Mouse (Mus musculus) forebrain, embryonic 15.5 days (tissue): ENCODE measurements around the gene Kifc3. TPM values are rescaled to one million over a fixed set of nuclear protein-coding genes. Genes with fewer than 3 reads are reported as not detected.

Experiments used
- ATAC-seq: fragments of 200-750 bp; cut with Nextera tagmentation; replicated peaks from 2 replicates; pipeline ENCODE4 v1.8.0; 2017; ENCODE audit warnings: mild to moderate bottlenecking, moderate TSS enrichment, moderate library complexity
- H3K27ac ChIP-seq: fragments of 300-500 bp; sonication (generic); replicated peaks from 2 replicates; pipeline ENCODE4 v1.5.1; 2015; ENCODE audit warnings: mild to moderate bottlenecking, inconsistent platforms
- H3K27me3 ChIP-seq: fragments of 300-500 bp; sonication (generic); 2 replicates; pipeline ENCODE4 v1.6.1; 2015; ENCODE audit warnings: inconsistent platforms
- H3K36me3 ChIP-seq: fragments of 300-500 bp; sonication (generic); 2 replicates; pipeline ENCODE4 v1.6.1; 2015; ENCODE audit warnings: mild to moderate bottlenecking, inconsistent platforms
- H3K4me1 ChIP-seq: fragments of 300-500 bp; sonication (generic); 2 replicates; pipeline ENCODE4 v1.6.1; 2015; ENCODE audit warnings: inconsistent platforms
- H3K4me2 ChIP-seq: fragments of 300-500 bp; sonication (generic); replicated peaks from 2 replicates; pipeline ENCODE4 v1.6.1; 2015; ENCODE audit warnings: mild to moderate bottlenecking, inconsistent platforms
- H3K4me3 ChIP-seq: fragments of 300-500 bp; sonication (generic); 2 replicates; pipeline ENCODE4 v1.5.1; 2015; ENCODE audit warnings: mild to moderate bottlenecking, inconsistent platforms
- H3K9ac ChIP-seq: fragments of 300-500 bp; sonication (generic); replicated peaks from 2 replicates; pipeline ENCODE4 v1.6.1; 2015; ENCODE audit warnings: mild to moderate bottlenecking, inconsistent platforms
- H3K9me3 ChIP-seq: fragments of 300-500 bp; sonication (generic); 2 replicates; pipeline ENCODE4 v1.6.1; 2016; ENCODE audit warnings: inconsistent platforms
- WGBS: fragments of 180-500 bp; shearing (Covaris S2); methylation state at CpG from one replicate; pipeline ENCODE4 v1.1.7; 2015; ENCODE audit warnings: mixed read lengths; 5-methylcytosine and 5-hydroxymethylcytosine counted together
- polyA plus RNA-seq: library from polyadenylated mRNA; unstranded; fragments of >200 nt; fragmentation: Nextera tagmentation; extraction: Ambion mirVana; gene quantifications from 2 replicates; pipeline ENCODE4 v1.2.1, GENCODE M21; 2015

Kifc3 gene
- polyA plus RNA-seq, 1 experiment from 2014 or later, result 20.7 TPM

- no peaks in the 10 kb centered on the region; the same call in 1 of the 2 replicates for H3K4me1 ChIP-seq
- no peak overlapping the region for H3K4me2 ChIP-seq
- no peak overlapping the region for H3K9ac ChIP-seq
- ATAC-seq, result no peak
- no peak overlapping the region for H3K4me3 ChIP-seq
- no peaks in the 10 kb centered on the region for H3K36me3 ChIP-seq
- H3K27ac ChIP-seq, result no peak overlapping the region
- 91% methylated on average over 5 of the region's 5 CpGs for WGBS
- H3K9me3 ChIP-seq, result no peaks in the 10 kb centered on the region
- H3K27me3 ChIP-seq, result no peaks in the 10 kb centered on the region
Measured at GRCm38 (mm10) chr8:95123455-95123854, 79.2 kb downstream of the Kifc3 start.

- H3K9ac ChIP-seq, result no peak overlapping the region
- H3K36me3 ChIP-seq, result no peaks in the 10 kb centered on the region
- no peak overlapping the region for H3K27ac ChIP-seq
- H3K4me2 ChIP-seq, result no peak overlapping the region
- H3K4me1 ChIP-seq, result no peaks in the 10 kb centered on the region
- no peaks in the 10 kb centered on the region for H3K27me3 ChIP-seq
- H3K4me3 ChIP-seq, result no peak overlapping the region
- peak; percentile 67; the same call in 1 of the 2 replicates for ATAC-seq
- no peaks in the 10 kb centered on the region for H3K9me3 ChIP-seq
- WGBS, result 72% methylated on average over 3 of the region's 3 CpGs
Measured at GRCm38 (mm10) chr8:95113750-95114149, 88.9 kb downstream of the Kifc3 start.

- no peak for ATAC-seq
- WGBS, result 82% methylated on average over 4 of the region's 4 CpGs
- no peak overlapping the region for H3K9ac ChIP-seq
- H3K4me3 ChIP-seq, result no peak overlapping the region
- no peaks in the 10 kb centered on the region for H3K9me3 ChIP-seq
- no peaks in the 10 kb centered on the region for H3K27me3 ChIP-seq
- H3K4me2 ChIP-seq, result no peak overlapping the region
- H3K27ac ChIP-seq, result no peak overlapping the region
- no peaks in the 10 kb centered on the region for H3K4me1 ChIP-seq
- H3K36me3 ChIP-seq, result 0 out of 2 replicates have a peak, but pooled peaks cover 2% of the 10 kb centered on the region
Measured at GRCm38 (mm10) chr8:95113108-95113507, 89.5 kb downstream of the Kifc3 start.

GRCm38 (mm10) chr8:95112594-95112993, 90.0 kb downstream of the Kifc3 start:
- Histone ChIP-seq H3K27ac (no peak overlapping the region), H3K9me3 (no peaks in the 10 kb centered on the region), H3K9ac (no peak overlapping the region), H3K27me3 (no peaks in the 10 kb centered on the region), H3K36me3 (0 out of 2 replicates have a peak, but pooled peaks cover 2% of the 10 kb centered on the region), H3K4me2 (no peak overlapping the region), H3K4me3 (no peak overlapping the region), H3K4me1 (no peaks in the 10 kb centered on the region)
- WGBS, result 83% methylated on average over 3 of the region's 3 CpGs
- no peak for ATAC-seq

GRCm38 (mm10) chr8:95107306-95107705, 95.3 kb downstream of the Kifc3 start:
- no peak for ATAC-seq
- Histone ChIP-seq H3K9ac (no peak overlapping the region), H3K27me3 (no peaks in the 10 kb centered on the region), H3K36me3 (0 out of 2 replicates have a peak, but pooled peaks cover 2% of the 10 kb centered on the region), H3K4me2 (no peak overlapping the region), H3K4me3 (no peak overlapping the region), H3K9me3 (no peaks in the 10 kb centered on the region), H3K4me1 (no peaks in the 10 kb centered on the region), H3K27ac (no peak overlapping the region)
- 81% methylated on average over 13 of the region's 13 CpGs for WGBS

GRCm38 (mm10) chr8:95101972-95102371, 100.6 kb downstream of the Kifc3 start:
- Histone ChIP-seq H3K36me3 (peaks cover 23% of the 10 kb centered on the region), H3K27ac (no peak overlapping the region), H3K9me3 (no peaks in the 10 kb centered on the region), H3K27me3 (no peaks in the 10 kb centered on the region), H3K4me1 (no peaks in the 10 kb centered on the region), H3K4me2 (no peak overlapping the region), H3K4me3 (no peak overlapping the region), H3K9ac (no peak overlapping the region)
- ATAC-seq, result 0 out of 2 replicates have a peak, but pooled peaks have one; percentile 21
- 73% methylated on average over 4 of the region's 4 CpGs for WGBS

- no peaks in the 10 kb centered on the region for H3K9me3 ChIP-seq
- H3K27me3 ChIP-seq, result no peaks in the 10 kb centered on the region
- peaks cover 40% of the 10 kb centered on the region for H3K36me3 ChIP-seq
- WGBS, result 32% methylated on average over 5 of the region's 5 CpGs
- H3K27ac ChIP-seq, result no peak overlapping the region
- H3K9ac ChIP-seq, result no peak overlapping the region
- H3K4me2 ChIP-seq, result no peak overlapping the region
- no peak for ATAC-seq
- H3K4me1 ChIP-seq, result no peaks in the 10 kb centered on the region
- H3K4me3 ChIP-seq, result no peak overlapping the region
Measured at GRCm38 (mm10) chr8:95099009-95099408, 103.6 kb downstream of the Kifc3 start.

- H3K9ac ChIP-seq, result no peak overlapping the region
- peaks cover 72% of the 10 kb centered on the region for H3K36me3 ChIP-seq
- no peaks in the 10 kb centered on the region for H3K9me3 ChIP-seq
- H3K27me3 ChIP-seq, result no peaks in the 10 kb centered on the region
- 89% methylated on average over 4 of the region's 4 CpGs for WGBS
- H3K4me1 ChIP-seq, result no peaks in the 10 kb centered on the region
- no peak for ATAC-seq
- no peak overlapping the region for H3K4me3 ChIP-seq
- no peak overlapping the region for H3K27ac ChIP-seq
- no peak overlapping the region for H3K4me2 ChIP-seq
Measured at GRCm38 (mm10) chr8:95093574-95093973, 109.0 kb downstream of the Kifc3 start.

GRCm38 (mm10) chr8:95085432-95086141, 117.0 kb downstream of the Kifc3 start:
- WGBS, result 90% methylated on average over 7 of the region's 7 CpGs
- ATAC-seq, result no peak
- Histone ChIP-seq H3K36me3 (peaks cover 54% of the 10 kb centered on the region), H3K4me3 (no peak overlapping the region), H3K4me2 (no peak overlapping the region), H3K27me3 (no peaks in the 10 kb centered on the region), H3K4me1 (peaks cover 24% of the 10 kb centered on the region), H3K27ac (no peak overlapping the region), H3K9ac (no peak overlapping the region), H3K9me3 (no peaks in the 10 kb centered on the region)

GRCm38 (mm10) chr8:95084744-95085431, 117.7 kb downstream of the Kifc3 start:
- Histone ChIP-seq H3K27ac (no peak overlapping the region), H3K36me3 (peaks cover 49% of the 10 kb centered on the region), H3K9me3 (no peaks in the 10 kb centered on the region), H3K9ac (no peak overlapping the region), H3K4me1 (peaks cover 27% of the 10 kb centered on the region), H3K4me2 (no peak overlapping the region), H3K27me3 (no peaks in the 10 kb centered on the region), H3K4me3 (no peak overlapping the region)
- WGBS, result 90% methylated on average over 10 of the region's 10 CpGs
- no peak for ATAC-seq

GRCm38 (mm10) chr8:95084261-95084660, 118.4 kb downstream of the Kifc3 start:
- ATAC-seq, result no peak
- 93% methylated on average over 4 of the region's 4 CpGs for WGBS
- Histone ChIP-seq H3K4me2 (no peak overlapping the region), H3K4me1 (peaks cover 27% of the 10 kb centered on the region), H3K36me3 (peaks cover 43% of the 10 kb centered on the region), H3K27ac (no peak overlapping the region), H3K9me3 (no peaks in the 10 kb centered on the region), H3K9ac (no peak overlapping the region), H3K4me3 (no peak overlapping the region), H3K27me3 (no peaks in the 10 kb centered on the region)

- H3K36me3 ChIP-seq, result peaks cover 20% of the 10 kb centered on the region
- peak overlapping the region; percentile 98 for H3K4me3 ChIP-seq
- H3K4me2 ChIP-seq, result peak overlapping the region; percentile 95
- H3K27me3 ChIP-seq, result 0 out of 2 replicates have a peak, but pooled peaks cover 3% of the 10 kb centered on the region
- H3K9me3 ChIP-seq, result no peaks in the 10 kb centered on the region
- 4% methylated on average over 11 of the region's 11 CpGs for WGBS
- peak overlapping the region; percentile 88 for H3K9ac ChIP-seq
- peaks cover 27% of the 10 kb centered on the region for H3K4me1 ChIP-seq
- ATAC-seq, result no peak
- peak overlapping the region; percentile 80 for H3K27ac ChIP-seq
Measured at GRCm38 (mm10) chr8:95081650-95082049, 121.0 kb downstream of the Kifc3 start.
